Mouse (Mus musculus) CH12.LX (cell line): ENCODE data around the gene Dcakd. TPM values are rescaled to one million over a fixed set of nuclear protein-coding genes. Genes with fewer than 3 reads are reported as not detected.
A peak's percentile ranks its signal among the peaks of the same experiment; 100 is the strongest.

Experiments used
- DNase-seq: peaks from one replicate; pipeline ENCODE4 v3.0.0-alpha.2; 2013; ENCODE audit errors: extremely low read depth
- H3K27ac ChIP-seq: 2 replicates; pipeline ENCODE4 v1.5.1; 2012; ENCODE audit warnings: low read depth, mild to moderate bottlenecking, control low read depth, moderate library complexity; ENCODE audit not compliant: insufficient read depth
- H3K27me3 ChIP-seq: replicated peaks from 2 replicates; pipeline ENCODE3; 2012; ENCODE audit warnings: inconsistent platforms
- H3K36me3 ChIP-seq, 2 experiments: replicated peaks in 1 of 2; 2 replicates each; pipeline versions ENCODE3 to v1.6.1; 2012; ENCODE audit warnings: inconsistent platforms in 1 of 2, low read length in 1 of 2, mild to moderate bottlenecking in 1 of 2, mixed read lengths in 1 of 2, moderate library complexity in 1 of 2; ENCODE audit not compliant: control insufficient read depth in 1 of 2, insufficient read depth in 1 of 2
- H3K4me1 ChIP-seq, 2 experiments: 2 replicates each; pipeline ENCODE4 v1.6.1; 2012; ENCODE audit warnings: inconsistent platforms in 1 of 2, moderate library complexity in 1 of 2; ENCODE audit not compliant: insufficient read depth in 2 of 2, control insufficient read depth in 1 of 2
- H3K4me2 ChIP-seq: 2 replicates; pipeline ENCODE4 v1.6.1; 2012; ENCODE audit warnings: low read depth, mild to moderate bottlenecking, control low read depth; ENCODE audit not compliant: poor library complexity, insufficient read depth, severe bottlenecking
- H3K4me3 ChIP-seq, 3 experiments: fragments of 150-350 bp in 1 of 3; sonication (generic) in 1 of 3; replicated peaks in 1 of 3; 2 replicates each; pipeline versions ENCODE3 to v1.5.1; 2011 to 2012; ENCODE audit warnings: low read depth in 2 of 3, low read length in 2 of 3, mild to moderate bottlenecking in 2 of 3, moderate library complexity in 2 of 3, control low read depth in 1 of 3, improper control_type of control experiment in 1 of 3, inconsistent platforms in 1 of 3, mixed read lengths in 1 of 3; ENCODE audit not compliant: poor library complexity in 1 of 3
- H3K79me2 ChIP-seq: replicated peaks from 2 replicates; pipeline ENCODE4 v1.6.1; 2012; ENCODE audit warnings: mild to moderate bottlenecking, moderate library complexity; ENCODE audit not compliant: control insufficient read depth, poor library complexity, insufficient read depth, severe bottlenecking; ENCODE audit errors: extremely low read depth
- H3K9ac ChIP-seq: 2 replicates; pipeline ENCODE4 v1.6.1; 2012; ENCODE audit warnings: low read depth, mild to moderate bottlenecking, control low read depth, moderate library complexity; ENCODE audit not compliant: insufficient read depth
- H3K9me3 ChIP-seq: replicated peaks from 2 replicates; pipeline ENCODE3; 2012; ENCODE audit warnings: low read length, inconsistent platforms, mixed read lengths
- BHLHE40 ChIP-seq: IDR thresholded peaks from 2 replicates; pipeline ENCODE4 v1.6.1; 2011; ENCODE audit warnings: mild to moderate bottlenecking, low read depth, low read length, improper control_type of control experiment
- CHD1 ChIP-seq: IDR thresholded peaks from 2 replicates; pipeline ENCODE4 v1.6.1; 2012; ENCODE audit warnings: low read depth, low read length, improper control_type of control experiment, inconsistent platforms
- CTCF ChIP-seq, 2 experiments: IDR thresholded peaks in 1 of 2; conservative IDR thresholded peaks in 1 of 2; 2 replicates each; pipeline ENCODE4 v1.5.1; 2011 to 2012; ENCODE audit warnings: low read depth in 2 of 2, low read length in 2 of 2, improper control_type of control experiment in 1 of 2, inconsistent platforms in 1 of 2, mild to moderate bottlenecking in 1 of 2, moderate library complexity in 1 of 2
- ELF1 ChIP-seq: IDR thresholded peaks from 2 replicates; pipeline ENCODE4 v1.6.1; 2014; ENCODE audit warnings: low read depth, mild to moderate bottlenecking, inconsistent platforms, low read length, improper control_type of control experiment
- EP300 ChIP-seq: IDR thresholded peaks from 2 replicates; pipeline ENCODE4 v1.6.1; 2011; ENCODE audit warnings: low read length, improper control_type of control experiment
- IRF4 ChIP-seq: IDR thresholded peaks from 2 replicates; pipeline ENCODE4 v1.6.1; 2014; ENCODE audit warnings: low read depth, mild to moderate bottlenecking, inconsistent platforms, low read length, improper control_type of control experiment
- JUN ChIP-seq: IDR thresholded peaks from 2 replicates; pipeline ENCODE4 v1.6.1; 2011; ENCODE audit warnings: low read depth, mild to moderate bottlenecking, low read length, improper control_type of control experiment, moderate library complexity; ENCODE audit not compliant: insufficient read depth
- MAX ChIP-seq: IDR thresholded peaks from 2 replicates; pipeline ENCODE4 v1.6.1; 2011; ENCODE audit warnings: low read length, improper control_type of control experiment
- MAZ ChIP-seq: IDR thresholded peaks from 2 replicates; pipeline ENCODE4 v1.6.1; 2012; ENCODE audit warnings: low read depth, mild to moderate bottlenecking, inconsistent platforms, low read length, improper control_type of control experiment, moderate library complexity
- MEF2A ChIP-seq: IDR thresholded peaks from 2 replicates; pipeline ENCODE4 v1.6.1; 2014; ENCODE audit warnings: low read depth, mild to moderate bottlenecking, inconsistent platforms, low read length, improper control_type of control experiment, borderline replicate concordance
- MYC ChIP-seq: IDR thresholded peaks from 2 replicates; pipeline ENCODE4 v1.6.1; 2011; ENCODE audit warnings: low read depth, mild to moderate bottlenecking, improper control_type of control experiment, low read length
- NELFE ChIP-seq: IDR thresholded peaks from 2 replicates; pipeline ENCODE4 v1.6.1; 2011; ENCODE audit warnings: low read depth, low read length, improper control_type of control experiment
- PAX5 ChIP-seq: IDR thresholded peaks from 2 replicates; pipeline ENCODE4 v1.6.1; 2012; ENCODE audit warnings: low read length, inconsistent platforms, mixed read lengths
- RCOR1 ChIP-seq: conservative IDR thresholded peaks from 2 replicates; pipeline ENCODE4 v1.6.1; 2012; ENCODE audit warnings: low read depth, mild to moderate bottlenecking, inconsistent platforms, low read length, improper control_type of control experiment
- SIN3A ChIP-seq: IDR thresholded peaks from 2 replicates; pipeline ENCODE4 v1.6.1; 2012; ENCODE audit warnings: low read length, improper control_type of control experiment, inconsistent platforms
- SMC3 ChIP-seq: IDR thresholded peaks from 2 replicates; pipeline ENCODE4 v1.6.1; 2011; ENCODE audit warnings: low read depth, low read length, improper control_type of control experiment
- TBP ChIP-seq: conservative IDR thresholded peaks from 2 replicates; pipeline ENCODE4 v1.6.1; 2011; ENCODE audit warnings: low read depth, low read length, improper control_type of control experiment
- USF1 ChIP-seq: IDR thresholded peaks from 2 replicates; pipeline ENCODE4 v1.6.1; 2014; ENCODE audit warnings: low read depth, mild to moderate bottlenecking, inconsistent platforms, low read length, improper control_type of control experiment
- ZKSCAN1 ChIP-seq: IDR thresholded peaks from 2 replicates; pipeline ENCODE4 v1.6.1; 2012; ENCODE audit warnings: low read depth, inconsistent platforms, low read length, improper control_type of control experiment, borderline replicate concordance
- ZMIZ1 ChIP-seq: IDR thresholded peaks from 2 replicates; pipeline ENCODE4 v1.6.1; 2012; ENCODE audit warnings: low read depth, mild to moderate bottlenecking, inconsistent platforms, low read length, improper control_type of control experiment
- ZNF384 ChIP-seq: IDR thresholded peaks from 2 replicates; pipeline ENCODE4 v1.6.1; 2012; ENCODE audit warnings: low read depth, low read length, improper control_type of control experiment, inconsistent platforms
- dilution Hi-C: fragments of 300-500 bp; cut with MboI; formaldehyde crosslinking; loops from 2 replicates; pipeline ENCODE4 v1.14.3; 2020; ENCODE audit warnings: low sequenced_read_pairs; ENCODE audit not compliant: extremely low pct_unique_long_range_greater_than_20kb, extremely low pct_ligation_motif_present
- in situ Hi-C: fragments of 300-500 bp; cut with MboI; formaldehyde crosslinking; loops from 3 replicates; pipeline ENCODE4 v1.14.3; 2019; ENCODE audit warnings: low sequenced_read_pairs, low pct_ligation_motif_present, low pct_unique_long_range_greater_than_20kb, mixed read lengths
- polyA plus RNA-seq: library from polyadenylated mRNA; unstranded; fragments of >175 nt; gene quantifications from 2 replicates; pipeline ENCODE4 v1.2.1, GENCODE M21; 2012; ENCODE audit warnings: low read depth; ENCODE audit not compliant: insufficient read length
- total RNA-seq, 2 experiments: library from RNA; depleted of rRNA; stranded (reverse); fragments of 300-350 nt in 1 of 2; fragments of >200 nt in 1 of 2; gene quantifications; 2 replicates each; pipeline ENCODE4 v1.2.3; 2012 to 2014

Dcakd gene
- total and polyA plus RNA-seq, 3 experiments: 8.8 to 89.0 (median 24.0) TPM

- Histone ChIP-seq H3K36me3 (peaks cover 27 to 55% of the 10 kb centered on the region in 2 experiments), H3K9me3 (no peaks in the 10 kb centered on the region), H3K4me3 (peak overlapping the region; percentile 57 to 86 (median 80)), H3K79me2 (peaks cover 60% of the 10 kb centered on the region), H3K4me2 (peak overlapping the region; percentile 98), H3K9ac (peak overlapping the region; percentile 95), H3K4me1 (peaks cover 5 to 51% of the 10 kb centered on the region in 2 experiments), H3K27me3 (no peaks in the 10 kb centered on the region), H3K27ac (peak overlapping the region; percentile 84)
- 0 out of 2 replicates have a peak, but pooled peaks have one; percentile 35 for TF ChIP-seq IRF4
- peak; percentile 87 for TF ChIP-seq CHD1
- TF ChIP-seq SIN3A: peak; percentile 20; the same call in 1 of the 2 replicates
- TF ChIP-seq TBP: peak; percentile 7; the same call in 1 of the 2 replicates
- no peak for TF ChIP-seq ZMIZ1
- 0 out of 2 replicates have a peak, but pooled peaks have one; percentile 41 for TF ChIP-seq MAX
- no peak for TF ChIP-seq ELF1
- no peak for TF ChIP-seq PAX5
- TF ChIP-seq CTCF (conservative IDR thresholded peaks at IDR 0.05 in 1 of 2, IDR thresholded peaks at IDR 0.05 in 1 of 2; ENCODE audit: low read depth in 2 of 2, low read length in 2 of 2): no peak
- 0 out of 2 replicates have a peak, but pooled peaks have one; percentile 6 for TF ChIP-seq NELFE
- TF ChIP-seq JUN: no peak
- TF ChIP-seq USF1: no peak
- TF ChIP-seq RCOR1: 0 out of 2 replicates have a peak, but pooled peaks have one; percentile 58
- peak; percentile 85 for TF ChIP-seq ZNF384
- TF ChIP-seq MAZ: 0 out of 2 replicates have a peak, but pooled peaks have one; percentile 44
- peak; percentile 32; the same call in 1 of the 2 replicates for TF ChIP-seq BHLHE40
- TF ChIP-seq ZKSCAN1: no peak
- peak; percentile 56; the same call in 1 of the 2 replicates for TF ChIP-seq EP300
- TF ChIP-seq SMC3: no peak
- TF ChIP-seq MEF2A: peak; percentile 38; the same call in 1 of the 2 replicates
- peak; percentile 19; the same call in 1 of the 2 replicates for TF ChIP-seq MYC
- in situ Hi-C loops (no loop called here), dilution Hi-C loops (no loop called here)
- peak; percentile 47 for DNase-seq
Observed at GRCm38 (mm10) chr11:103027570-103028175, 460 bp downstream of the Dcakd start.
